Mouse (Mus musculus) limb, embryonic 14.5 days (tissue): ENCODE measurements around the gene Set. TPM values are rescaled to one million over a fixed set of nuclear protein-coding genes. Genes with fewer than 3 reads are reported as not detected.

Source experiments
- ATAC-seq: fragments of 200-750 bp; cut with Nextera tagmentation; 2 replicates; pipeline ENCODE4 v1.8.0; 2017; ENCODE audit warnings: low read depth, moderate number of reproducible peaks, moderate TSS enrichment; ENCODE audit not compliant: low FRiP score
- DNase-seq: peaks from one replicate; pipeline ENCODE4 v3.0.0-alpha.2; 2015; ENCODE audit warnings: low spot score
- H3K27ac ChIP-seq: fragments of 300-500 bp; sonication (generic); replicated peaks from 2 replicates; pipeline ENCODE4 v1.5.1; 2014; ENCODE audit warnings: low read depth, mild to moderate bottlenecking, low read length, moderate library complexity, mixed read lengths
- H3K27me3 ChIP-seq: fragments of 300-500 bp; sonication (generic); 2 replicates; pipeline ENCODE4 v1.6.1; 2014; ENCODE audit warnings: low read length, mixed read lengths; ENCODE audit not compliant: control insufficient read depth, insufficient read depth
- H3K36me3 ChIP-seq: fragments of 300-500 bp; sonication (generic); 2 replicates; pipeline ENCODE4 v1.6.1; 2014; ENCODE audit warnings: mild to moderate bottlenecking, low read length, moderate library complexity, mixed read lengths; ENCODE audit not compliant: control insufficient read depth, insufficient read depth
- H3K4me1 ChIP-seq: fragments of 300-500 bp; sonication (generic); 2 replicates; pipeline ENCODE4 v1.6.1; 2014; ENCODE audit warnings: antibody characterized with exemption, low read length, mixed read lengths; ENCODE audit not compliant: control insufficient read depth, insufficient read depth
- H3K4me2 ChIP-seq: fragments of 300-500 bp; sonication (generic); replicated peaks from 2 replicates; pipeline ENCODE4 v1.6.1; 2014; ENCODE audit warnings: low read depth, mild to moderate bottlenecking, low read length, moderate library complexity; ENCODE audit not compliant: severe bottlenecking
- H3K4me3 ChIP-seq: fragments of 300-500 bp; sonication (generic); replicated peaks from 2 replicates; pipeline ENCODE4 v1.5.1; 2014; ENCODE audit warnings: low read length
- H3K9ac ChIP-seq: fragments of 300-500 bp; sonication (generic); 2 replicates; pipeline ENCODE4 v1.6.1; 2014; ENCODE audit warnings: mild to moderate bottlenecking, low read depth, low read length, moderate library complexity; ENCODE audit not compliant: severe bottlenecking
- H3K9me3 ChIP-seq: fragments of 300-500 bp; sonication (generic); 2 replicates; pipeline ENCODE4 v1.6.1; 2016; ENCODE audit warnings: low read length; ENCODE audit not compliant: control insufficient read depth
- POLR2A ChIP-seq: fragments of 200-500 bp; IDR thresholded peaks from 2 replicates; pipeline ENCODE4 v1.8.0; 2012; ENCODE audit warnings: inconsistent platforms, mild to moderate bottlenecking, moderate library complexity, borderline replicate concordance; ENCODE audit not compliant: insufficient read depth, insufficient read length; ENCODE audit errors: extremely low read depth
- WGBS: fragments of 180-500 bp; shearing (Covaris S2); extraction: QIAGEN DNeasy Blood & Tissue Kit; methylation state at CpG from one replicate; pipeline ENCODE4 v1.1.7; 2014; 5-methylcytosine and 5-hydroxymethylcytosine counted together
- polyA plus RNA-seq, 2 experiments: library from polyadenylated mRNA; depleted of rRNA in 1 of 2; stranded (reverse) in 1 of 2; unstranded in 1 of 2; fragments of >200 nt; fragmentation: Nextera tagmentation in 1 of 2; extraction: Ambion mirVana in 1 of 2; gene quantifications; 2 replicates each; pipeline versions ENCODE4 v1.2.1 to v1.2.3; 2012 to 2014

The Set gene
- polyA plus RNA-seq, 2 experiments: 295 to 426 TPM

DNA sequence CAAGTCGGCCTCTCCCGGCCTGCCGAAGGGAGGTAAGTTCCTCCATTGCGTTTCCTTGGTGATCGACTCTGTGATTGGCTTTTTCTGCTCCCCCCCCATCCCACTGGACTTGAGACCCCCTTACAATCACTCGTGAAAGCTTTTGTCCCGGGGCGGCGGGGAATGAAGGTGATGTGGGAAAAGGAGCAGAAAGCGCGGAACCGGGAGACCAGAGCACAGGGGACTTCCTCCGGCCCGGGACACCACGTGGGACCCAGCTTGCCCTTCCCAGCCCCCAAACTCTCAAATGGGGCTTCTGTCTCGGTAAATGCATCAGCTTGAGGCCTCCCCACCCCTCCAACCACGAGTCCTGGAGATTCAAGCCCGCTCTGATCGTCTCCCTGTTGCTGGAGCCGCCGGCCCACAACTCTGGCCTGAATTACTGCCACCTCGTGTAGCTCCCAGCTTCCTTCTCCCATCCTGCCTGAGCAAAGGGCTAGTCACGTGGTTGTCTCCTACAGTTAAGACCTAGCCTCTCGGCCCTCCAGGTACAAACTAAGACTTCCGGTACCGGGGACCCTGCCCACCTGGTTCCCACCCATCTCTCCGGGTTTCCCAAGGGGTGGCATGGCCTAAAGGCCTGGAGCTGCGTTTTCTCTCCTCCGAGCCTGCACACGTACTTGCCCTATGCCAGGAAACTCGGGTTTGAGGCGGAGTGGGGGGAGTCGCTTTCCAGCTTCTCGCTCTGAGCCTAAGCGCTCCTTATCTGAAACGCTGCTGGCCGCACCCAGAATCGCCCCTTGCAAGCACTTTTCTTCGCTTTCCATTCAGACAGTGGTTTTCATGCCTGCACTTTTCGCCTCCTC, 5.3 kb downstream of the Set start:
- Histone ChIP-seq H3K36me3 (no peaks in the 10 kb centered on the region), H3K4me1 (peaks cover 20% of the 10 kb centered on the region), H3K4me2 (peak overlapping the region; percentile 74), H3K27me3 (no peaks in the 10 kb centered on the region), H3K9me3 (no peaks in the 10 kb centered on the region), H3K4me3 (peak overlapping the region; percentile 59), H3K27ac (peak overlapping the region; percentile 80), H3K9ac (peak overlapping the region; percentile 59)
- under 1% methylated on average over 40 of the region's 40 CpGs for WGBS
- ATAC-seq: peak; percentile 17; the same call in 1 of the 2 replicates
- TF ChIP-seq POLR2A: peak; percentile 51; the same call in 1 of the 2 replicates
- DNase-seq: peak; percentile 67

DNA sequence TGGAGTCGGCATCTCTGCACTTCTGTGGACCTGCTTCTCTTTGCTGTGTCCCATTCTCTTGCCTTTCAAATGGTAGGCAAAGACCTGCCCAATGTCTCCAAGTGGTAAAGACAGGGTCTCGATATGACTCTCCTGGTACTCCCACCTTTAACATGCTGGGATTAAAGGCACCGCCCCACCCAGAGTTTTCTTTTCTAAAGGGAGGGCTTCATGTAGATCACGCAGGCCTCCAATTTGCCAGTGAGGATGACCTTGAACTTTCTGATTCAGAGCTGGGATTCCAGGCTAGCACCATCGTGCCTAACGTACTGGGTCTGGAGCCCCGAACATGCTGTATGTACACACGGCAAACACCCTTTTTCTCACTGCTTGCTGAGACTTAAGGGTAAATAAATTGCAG, 6.1 kb downstream of the Set start:
- no peaks in the 10 kb centered on the region for H3K27me3 ChIP-seq
- peak overlapping the region; percentile 59 for H3K4me3 ChIP-seq
- DNase-seq (no peak), ATAC-seq (no peak)
- peaks cover 1% of the 10 kb centered on the region; the same call in 1 of the 2 replicates for H3K36me3 ChIP-seq
- peak overlapping the region; percentile 80 for H3K27ac ChIP-seq
- peak overlapping the region; percentile 74 for H3K4me2 ChIP-seq
- H3K9ac ChIP-seq: peak overlapping the region; percentile 59
- WGBS: 4% methylated on average over 8 of the region's 8 CpGs
- TF ChIP-seq POLR2A: no peak
- H3K4me1 ChIP-seq: peaks cover 24% of the 10 kb centered on the region
- H3K9me3 ChIP-seq: no peaks in the 10 kb centered on the region

DNA sequence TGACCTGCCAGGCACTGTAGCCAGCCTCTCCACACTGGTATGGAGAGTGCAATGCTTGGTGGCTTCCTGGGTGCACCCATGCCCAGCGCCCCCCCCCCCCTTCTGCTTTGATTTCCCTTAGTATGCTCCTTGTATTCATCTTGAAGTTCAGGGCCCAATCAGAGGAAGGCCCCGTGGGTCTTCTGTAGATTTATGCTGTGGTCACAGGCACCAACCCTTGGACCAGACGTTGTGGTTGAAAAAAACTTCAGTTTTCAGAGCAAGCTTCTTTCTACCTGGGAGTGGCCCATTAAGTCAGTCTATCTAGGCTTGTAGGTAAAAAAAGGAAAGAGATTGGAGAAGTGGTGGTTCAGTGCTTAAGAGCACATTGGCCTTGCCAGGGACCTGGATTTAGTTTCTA, 6.6 kb downstream of the Set start:
- no peak for TF ChIP-seq POLR2A
- H3K27ac ChIP-seq: peak overlapping the region; percentile 80; the same call in 1 of the 2 replicates
- H3K9ac ChIP-seq: peak overlapping the region; percentile 59; the same call in 1 of the 2 replicates
- WGBS: 12% methylated on average over 3 of the region's 3 CpGs
- peak overlapping the region; percentile 59 for H3K4me3 ChIP-seq
- H3K4me1 ChIP-seq: peaks cover 24% of the 10 kb centered on the region
- peak overlapping the region; percentile 74 for H3K4me2 ChIP-seq
- no peaks in the 10 kb centered on the region for H3K9me3 ChIP-seq
- peaks cover 7% of the 10 kb centered on the region for H3K36me3 ChIP-seq
- H3K27me3 ChIP-seq: no peaks in the 10 kb centered on the region
- DNase-seq (no peak), ATAC-seq (no peak)

DNA sequence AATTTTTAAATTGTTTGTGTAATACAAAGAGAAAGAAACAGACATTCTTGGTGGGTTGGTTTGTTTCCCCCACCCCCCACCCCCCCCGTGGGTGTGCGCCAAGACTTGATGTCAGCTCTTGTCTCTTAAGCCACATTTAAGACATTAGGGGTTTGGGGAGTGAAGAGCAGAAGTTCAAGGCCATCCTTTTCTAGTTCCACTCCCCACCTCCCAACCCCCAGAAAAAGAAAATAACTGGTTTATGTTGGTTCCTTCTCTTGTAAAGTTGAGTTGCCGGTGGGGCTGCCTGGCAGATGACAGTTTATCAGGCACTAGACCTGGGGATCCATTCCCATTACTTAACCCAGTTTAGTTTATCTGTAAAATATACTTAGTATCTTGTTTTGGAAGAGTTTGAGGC, 7.1 kb downstream of the Set start:
- Histone ChIP-seq H3K9me3 (no peaks in the 10 kb centered on the region), H3K4me1 (peaks cover 24% of the 10 kb centered on the region), H3K4me2 (peak overlapping the region; percentile 74), H3K9ac (peak overlapping the region; percentile 59; the same call in 1 of the 2 replicates), H3K27me3 (no peaks in the 10 kb centered on the region), H3K4me3 (peak overlapping the region; percentile 59; the same call in 1 of the 2 replicates), H3K27ac (no peak overlapping the region), H3K36me3 (peaks cover 12% of the 10 kb centered on the region)
- TF ChIP-seq POLR2A: no peak
- 27% methylated on average over 3 of the region's 3 CpGs for WGBS
- DNase-seq: no peak
- no peak for ATAC-seq

DNA sequence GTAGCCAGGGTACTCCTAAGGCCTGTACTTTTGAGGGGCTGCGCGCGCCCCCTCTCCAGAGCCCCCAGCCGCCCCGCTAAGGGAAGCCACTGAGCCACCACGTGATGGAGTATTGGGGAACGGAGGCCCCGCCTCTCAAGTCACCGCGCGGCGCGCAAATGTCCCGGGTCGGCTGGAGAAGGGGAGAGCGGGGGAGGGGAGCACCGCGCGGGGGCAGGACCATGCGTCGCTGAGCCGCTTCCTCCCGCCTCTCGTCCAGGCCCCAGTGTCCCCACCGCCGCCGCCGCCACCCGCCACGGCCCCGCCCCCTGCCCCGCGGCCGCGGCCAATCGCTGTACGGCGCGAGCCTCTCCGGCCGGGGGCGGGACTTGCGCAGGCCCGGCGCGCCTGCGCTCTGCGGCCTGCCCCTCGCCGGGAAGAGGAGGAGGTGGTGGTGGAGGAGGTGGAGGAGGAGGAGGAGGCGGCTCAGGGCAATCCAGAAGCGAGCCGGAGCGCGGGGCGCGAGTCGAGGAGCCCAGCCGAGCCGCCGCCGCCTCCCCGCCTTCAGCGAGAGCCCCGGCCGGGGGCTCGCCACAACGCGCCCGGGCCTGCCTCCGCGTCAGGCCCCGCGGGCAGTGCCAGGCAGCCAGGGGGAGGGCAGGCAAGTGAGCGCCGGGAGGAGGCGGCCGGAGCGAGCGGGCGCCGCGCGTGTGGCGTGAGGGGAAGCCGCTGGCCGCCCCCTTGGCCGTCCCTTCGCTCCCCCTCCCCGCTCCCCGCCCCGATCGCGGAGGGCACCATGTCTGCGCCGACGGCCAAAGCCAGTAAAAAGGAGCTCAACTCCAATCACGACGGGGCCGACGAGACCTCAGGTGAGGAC, 9.1 kb downstream of the Set start:
- WGBS: 2% methylated on average over 25 of the region's 101 CpGs
- Histone ChIP-seq H3K9me3 (no peaks in the 10 kb centered on the region), H3K4me2 (peak overlapping the region; percentile 66), H3K4me3 (peak overlapping the region; percentile 98), H3K4me1 (peaks cover 24% of the 10 kb centered on the region), H3K27ac (peak overlapping the region; percentile 99), H3K27me3 (no peaks in the 10 kb centered on the region), H3K36me3 (peaks cover 26% of the 10 kb centered on the region), H3K9ac (peak overlapping the region; percentile 97)
- peak; percentile 63; the same call in 1 of the 2 replicates for TF ChIP-seq POLR2A
- peak; percentile 96 for DNase-seq
- ATAC-seq: peak; percentile 91
